Mouse (Mus musculus) heart, postnatal 4 days (tissue): ENCODE measurements around the gene Osbpl2. TPM values are rescaled to one million over a fixed set of nuclear protein-coding genes. Genes with fewer than 3 reads are reported as not detected.
A peak's percentile ranks its signal among the peaks of the same experiment; 100 is the strongest.

ENCODE experiments used
- DNase-seq: peaks from one replicate; pipeline ENCODE4 v3.0.0; 2021
- total RNA-seq, 2 experiments: library from RNA; stranded (reverse); gene quantifications; 2 replicates each; pipeline ENCODE4 v1.2.3; 2021

The Osbpl2 gene
- total RNA-seq, 2 experiments from 2014 or later: 28.5 to 28.6 TPM

DNA sequence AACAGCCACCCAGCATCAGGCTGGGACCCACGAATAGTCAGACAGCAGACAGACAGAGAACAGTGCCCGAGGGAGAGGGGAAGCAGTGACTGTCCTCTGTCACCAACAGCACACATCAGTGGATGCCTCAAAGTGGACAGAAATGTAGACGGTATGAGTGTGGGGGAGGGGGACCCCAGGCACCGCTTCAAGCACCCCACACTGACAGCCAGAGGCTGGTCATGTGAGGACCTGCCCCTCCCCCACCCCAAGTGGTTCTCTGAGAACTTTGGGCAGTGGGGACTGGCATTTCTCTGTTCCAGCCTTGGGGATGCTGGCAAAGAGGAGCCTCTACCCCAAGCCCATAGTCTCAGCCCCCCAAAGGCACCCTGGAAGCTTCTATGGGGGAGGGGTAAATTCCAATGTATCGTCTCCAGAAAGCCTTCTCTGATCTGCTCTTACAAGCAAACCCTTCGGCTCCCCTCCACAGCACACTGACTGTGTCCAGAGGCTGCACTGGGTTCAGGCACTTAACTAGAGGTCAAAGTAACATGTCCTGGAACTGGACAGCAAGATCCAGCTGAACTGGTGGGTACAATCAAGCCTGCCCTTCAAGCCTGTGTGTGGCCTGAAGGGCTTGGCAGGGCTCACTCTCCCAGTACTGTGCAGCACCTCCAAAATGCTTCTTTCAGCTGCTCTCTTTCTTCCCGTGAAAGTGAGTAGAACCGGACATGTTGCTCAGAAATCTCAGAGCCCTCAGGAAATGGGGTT, 13.5 kb upstream of the Osbpl2 start:
- no peak for DNase-seq

- DNase-seq: no peak
Measured at GRCm38 (mm10) chr2:180107081-180107480, 12.0 kb upstream of the Osbpl2 start.

- no peak for DNase-seq
Measured at GRCm38 (mm10) chr2:180108285-180108684, 10.8 kb upstream of the Osbpl2 start.

DNA sequence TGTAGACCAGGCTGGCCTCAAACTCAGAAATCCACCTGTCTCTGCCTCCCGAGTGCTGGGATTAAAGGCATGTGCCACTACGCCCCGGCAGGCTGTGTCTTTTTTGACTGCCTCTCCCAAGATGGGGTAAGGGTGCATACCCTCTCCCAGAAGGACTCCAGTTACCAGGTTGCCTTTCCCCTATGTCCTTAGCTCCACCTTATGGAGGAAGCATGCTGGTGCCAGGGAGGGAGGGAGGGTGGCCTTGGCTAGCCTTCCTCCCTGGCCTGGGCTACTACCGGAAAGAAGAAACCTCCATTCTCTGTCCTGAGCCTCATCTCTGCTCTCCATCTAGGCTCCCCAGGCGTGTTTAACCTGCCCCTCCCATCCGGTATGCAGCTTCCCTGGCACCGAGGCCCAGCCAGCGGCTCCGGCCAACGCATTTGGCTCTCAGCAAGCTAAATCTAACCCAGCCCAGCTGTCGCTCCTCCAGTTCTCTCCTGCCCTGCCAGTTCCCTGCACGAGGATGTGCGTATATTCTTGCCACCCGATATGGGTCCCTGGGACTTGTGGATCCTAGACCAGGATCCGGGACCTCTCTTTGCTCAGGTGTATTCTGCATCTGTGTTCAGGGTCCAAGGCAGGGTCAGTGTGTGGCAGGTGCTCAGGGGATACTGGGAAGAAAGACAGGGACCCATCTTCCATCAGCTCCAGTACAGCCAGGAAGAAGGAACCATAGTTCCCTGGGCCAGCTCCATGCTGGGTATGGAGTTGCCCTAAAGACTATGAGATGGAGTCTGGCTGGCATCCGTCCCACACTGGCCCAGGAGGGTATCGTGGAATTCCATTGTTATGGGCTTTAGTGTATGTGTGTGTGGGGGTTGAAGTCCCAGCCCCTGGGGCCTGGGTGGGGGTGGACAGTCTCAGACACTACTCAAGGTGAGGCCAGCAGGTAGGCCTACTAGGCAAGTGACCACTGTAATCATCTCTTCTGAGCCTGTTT, 4.9 kb upstream of the Osbpl2 start:
- peak; percentile 69 for DNase-seq

DNA sequence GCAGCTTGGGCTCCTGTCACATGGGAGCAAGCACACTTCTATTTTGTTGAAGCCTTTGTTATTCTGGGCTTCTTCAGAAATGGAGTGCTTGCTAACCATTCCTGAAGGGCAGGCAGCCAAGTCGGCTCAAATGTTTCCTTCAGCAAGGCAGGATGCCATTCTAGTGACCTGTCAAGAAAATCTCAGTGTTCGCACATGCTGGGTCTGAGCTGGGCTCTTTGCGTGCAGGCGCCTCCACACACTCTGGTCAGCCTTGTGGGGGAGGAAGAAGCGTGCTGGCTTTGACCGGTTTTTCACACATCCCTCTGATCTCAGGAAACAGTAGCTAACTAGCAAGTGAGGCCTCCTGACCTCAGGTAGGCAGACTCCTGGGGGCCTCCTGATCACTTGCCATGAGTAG, 3.8 kb upstream of the Osbpl2 start:
- DNase-seq: peak; percentile 62

- DNase-seq: peak; percentile 20
Measured at GRCm38 (mm10) chr2:180116081-180116493, 3.0 kb upstream of the Osbpl2 start.

GRCm38 (mm10) chr2:180116741-180117484, 2.2 kb upstream of the Osbpl2 start:
- DNase-seq: peak; percentile 22

DNA sequence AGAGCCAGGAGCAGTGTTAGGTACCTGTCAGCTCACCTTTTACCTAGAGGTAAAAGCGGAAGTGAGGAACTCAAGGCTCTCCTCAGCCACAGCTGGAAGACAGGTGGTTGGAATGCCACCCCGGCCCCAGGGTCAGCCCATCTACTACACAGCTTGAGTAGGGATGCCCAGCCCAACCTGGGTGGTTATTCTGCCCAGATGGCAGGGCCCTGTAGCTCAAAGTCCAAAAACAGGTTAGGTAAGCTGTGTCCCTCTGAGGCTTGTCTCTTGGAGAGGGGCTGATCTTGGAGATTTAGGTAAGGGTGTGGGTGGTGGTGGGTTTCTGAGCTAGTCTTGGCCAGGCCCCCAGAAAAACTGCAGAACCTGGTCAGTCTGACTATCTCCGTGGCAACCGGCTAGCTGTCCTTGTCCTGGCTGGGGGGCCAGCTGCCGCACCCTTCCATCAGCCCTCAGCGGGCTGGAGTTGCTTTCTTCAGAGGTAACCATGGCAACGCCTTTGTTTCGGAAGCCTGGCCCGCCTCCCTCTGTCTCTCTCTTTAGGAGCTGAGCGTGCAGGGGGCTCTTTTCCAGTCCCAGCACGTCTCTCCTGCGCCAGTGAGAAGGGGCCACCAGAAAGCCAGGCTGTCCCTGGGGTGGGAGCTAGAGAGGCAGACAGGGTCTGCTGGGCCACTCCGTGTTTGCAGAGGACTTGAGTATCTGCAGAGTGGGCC, 1.5 kb upstream of the Osbpl2 start:
- DNase-seq: peak; percentile 33

GRCm38 (mm10) chr2:180119439-180120291, 559 bp downstream of the Osbpl2 start:
- peak; percentile 55 for DNase-seq

GRCm38 (mm10) chr2:180120292-180120761, 1.2 kb downstream of the Osbpl2 start:
- DNase-seq: no peak

- no peak for DNase-seq
Measured at GRCm38 (mm10) chr2:180124192-180124591, 5.1 kb downstream of the Osbpl2 start.

DNA sequence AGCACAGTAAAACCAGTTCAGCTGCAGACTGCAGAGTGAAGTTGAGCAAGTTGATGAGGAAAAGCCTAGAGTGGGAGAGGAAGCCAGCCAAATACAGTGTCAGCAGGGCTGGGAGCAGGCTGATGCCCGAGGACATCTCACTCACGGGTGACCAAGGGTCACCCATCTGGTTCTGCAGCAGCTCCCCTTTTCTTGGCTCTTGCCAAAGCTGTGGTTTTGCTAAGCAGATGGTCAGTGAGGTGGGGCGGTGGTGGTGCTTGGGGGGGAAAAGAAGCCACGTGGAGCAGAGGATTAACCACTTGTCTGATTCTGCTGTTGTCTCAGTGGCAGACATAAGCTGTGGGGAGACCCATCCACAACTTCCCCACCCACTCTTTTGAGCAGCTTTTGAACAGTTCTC, 7.1 kb downstream of the Osbpl2 start:
- DNase-seq: peak; percentile 18

GRCm38 (mm10) chr2:180127675-180128074, 8.6 kb downstream of the Osbpl2 start:
- DNase-seq: no peak

GRCm38 (mm10) chr2:180133231-180133630, 14.1 kb downstream of the Osbpl2 start:
- DNase-seq: no peak

DNA sequence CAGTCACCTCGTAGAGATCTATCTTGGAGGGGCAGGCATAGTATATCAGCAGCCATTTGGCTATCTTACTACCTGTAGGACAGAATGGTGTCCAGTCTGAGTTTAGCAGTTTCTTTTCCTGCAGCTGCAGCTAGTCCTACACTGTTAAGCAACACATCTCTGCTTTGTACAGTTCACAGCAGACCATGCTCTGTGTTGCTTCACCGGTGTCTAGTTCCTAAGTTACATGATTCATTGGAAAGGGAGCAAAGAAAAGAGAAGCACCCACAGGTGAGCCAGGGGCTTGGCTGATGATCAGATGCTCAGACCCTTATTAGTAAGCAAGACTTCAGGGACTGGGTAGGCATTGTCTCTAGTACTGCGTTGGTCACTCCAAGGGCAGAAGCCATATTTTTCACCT, 14.8 kb downstream of the Osbpl2 start:
- DNase-seq: no peak

GRCm38 (mm10) chr2:180135414-180135813, 16.3 kb downstream of the Osbpl2 start:
- no peak for DNase-seq

GRCm38 (mm10) chr2:180146091-180146490, 27.0 kb downstream of the Osbpl2 start:
- no peak for DNase-seq

DNA sequence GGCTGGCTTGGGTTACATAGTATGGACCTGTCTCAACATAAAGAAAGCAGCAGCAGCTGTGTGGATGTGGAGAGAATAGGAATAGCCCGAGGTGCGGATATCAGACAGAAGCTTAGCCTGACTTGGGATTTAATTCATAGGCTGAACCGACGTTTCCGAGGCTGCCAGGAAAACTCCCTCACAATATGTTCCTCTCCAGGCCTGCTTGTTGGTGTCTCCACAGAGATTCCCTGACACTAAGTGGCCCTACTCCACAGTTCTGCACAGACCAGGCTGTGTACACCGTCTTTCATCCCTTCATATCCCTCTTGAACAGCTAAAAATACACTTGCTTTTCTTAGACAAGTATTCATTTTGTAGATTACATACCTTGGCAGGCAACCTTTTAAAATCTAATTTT, 28.3 kb downstream of the Osbpl2 start:
- no peak for DNase-seq

DNA sequence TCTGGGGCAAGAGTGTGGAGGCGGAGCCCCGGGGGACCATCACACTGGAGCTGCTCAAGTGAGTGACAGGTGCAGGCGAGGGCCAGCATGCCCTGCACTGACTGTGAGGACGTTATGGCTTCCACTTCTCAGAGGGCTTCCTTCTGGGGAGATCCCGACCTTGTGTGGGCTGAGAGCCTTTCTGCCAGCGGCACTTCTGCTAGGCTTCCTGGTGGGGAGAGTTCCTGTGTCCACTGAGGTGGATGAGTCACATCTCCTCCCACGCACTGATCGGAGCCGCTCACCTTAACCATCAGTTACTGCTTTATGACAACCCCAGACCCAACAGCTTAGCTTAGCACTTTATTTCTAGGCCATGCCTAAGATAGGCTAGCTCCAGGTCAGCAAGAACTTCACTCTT, 29.4 kb downstream of the Osbpl2 start:
- no peak for DNase-seq

- DNase-seq: no peak
Measured at GRCm38 (mm10) chr2:180154796-180155195, 35.7 kb downstream of the Osbpl2 start.

DNA sequence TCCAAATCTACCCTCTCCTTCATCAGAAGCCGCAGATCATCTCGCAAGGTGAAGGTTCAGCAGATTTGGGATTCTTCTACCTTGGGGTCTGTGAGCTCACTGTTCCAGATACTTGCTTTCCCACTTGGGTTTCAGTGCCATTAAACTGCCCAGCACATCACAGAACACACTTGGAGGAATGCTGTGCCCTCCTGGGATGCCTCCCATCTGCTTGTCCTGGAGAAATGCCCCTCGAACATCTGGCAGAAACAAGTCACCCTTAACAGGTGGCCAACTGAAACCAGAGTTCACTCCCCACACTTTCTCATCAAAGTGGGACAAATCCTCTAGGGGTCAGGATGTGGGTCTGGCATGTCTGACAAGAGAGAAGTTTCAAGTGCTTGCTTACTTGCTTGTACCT, 39.5 kb downstream of the Osbpl2 start:
- DNase-seq: no peak
